ENCODE assay signal across 8 mouse cellular contexts in genomic region chr6:70714239-70714638, GRCm38 (mm10).
DNase-seq lines count a peak whose midpoint lies in the region; ATAC-seq lines count a peak whose summit lies in the region.

No protein-coding gene starts in this region.

- peak; percentile 49 to 64 for DNase-seq in spleen, adult 18-20 months
- DNase-seq in spleen, adult 12 weeks (ENCODE audit: low spot score): no peak
- peak; percentile 84 for DNase-seq in embryo, embryonic 10.5 days (ENCODE audit: low spot score)
- DNase-seq in gastrocnemius, postnatal 14 days: peak; percentile 26
- peak; percentile 77 to 78 for DNase-seq in left cerebral cortex, postnatal 14 days (ENCODE audit: low spot score in 2 of 2)
- peak; percentile 74 for DNase-seq in mesoderm, embryonic 11.5 days (ENCODE audit: low read depth, low spot score)
- DNase-seq in right cerebral cortex, postnatal 4 days: peak; percentile 63

- WGBS in intestine, embryonic 16.5 days: 14% methylated on average over 6 of the region's 6 CpGs

- no peak overlapping the region for H3K27ac ChIP-seq in intestine, embryonic 16.5 days (ENCODE audit: low read length)

- H3K27me3 ChIP-seq in intestine, embryonic 16.5 days (replicated peaks; ENCODE audit: control insufficient read depth, insufficient read depth, low read length): no peaks in the 10 kb centered on the region

- peak; percentile 49 for ATAC-seq in intestine, embryonic 16.5 days

- H3K36me3 ChIP-seq in intestine, embryonic 16.5 days (ENCODE audit: control insufficient read depth, insufficient read depth, low read length): no peaks in the 10 kb centered on the region

- peak overlapping the region; percentile 38; the same call in 1 of the 2 replicates for H3K4me2 ChIP-seq in intestine, embryonic 16.5 days (ENCODE audit: low read depth, low read length)

- no peaks in the 10 kb centered on the region for H3K4me1 ChIP-seq in intestine, embryonic 16.5 days (ENCODE audit: control insufficient read depth, insufficient read depth, low read length)

- intact Hi-C loops in gastrocnemius, postnatal 14 days (cut with DNase I; ENCODE audit: low total_unique reads): loop anchor here (5.0 kb wide), 2 partner anchors 38 to 53 kb away; no protein-coding TSS in a partner anchor
- intact Hi-C loops in left cerebral cortex, postnatal 14 days (cut with DNase I): loop anchor here (1.0 kb wide), 1 partner anchor 54 kb away; no protein-coding TSS in a partner anchor

- H3K9ac ChIP-seq in intestine, embryonic 16.5 days (ENCODE audit: low read depth, low read length): peak overlapping the region; percentile 33; the same call in 1 of the 2 replicates

- H3K4me3 ChIP-seq in intestine, embryonic 16.5 days (ENCODE audit: low read length): no peak overlapping the region

- H3K9me3 ChIP-seq in intestine, embryonic 16.5 days (ENCODE audit: control insufficient read depth, low read length): no peaks in the 10 kb centered on the region
